Mouse (Mus musculus) embryonic facial prominence, embryonic 12.5 days (tissue): ENCODE measurements around the gene Gpr61. TPM values are rescaled to one million over a fixed set of nuclear protein-coding genes. Genes with fewer than 3 reads are reported as not detected.

ENCODE experiments used
- ATAC-seq: fragments of 200-750 bp; cut with Nextera tagmentation; 2 replicates; pipeline ENCODE4 v1.8.0; 2017; ENCODE audit not compliant: insufficient number of reproducible peaks, insufficient read depth, low FRiP score, low TSS enrichment
- H3K27ac ChIP-seq: fragments of 300-500 bp; sonication (generic); 2 replicates; pipeline ENCODE4 v1.5.1; 2016; ENCODE audit warnings: mild to moderate bottlenecking
- H3K27me3 ChIP-seq: fragments of 300-500 bp; sonication (generic); 2 replicates; pipeline ENCODE4 v1.6.1; 2016; ENCODE audit warnings: mild to moderate bottlenecking, moderate library complexity
- H3K36me3 ChIP-seq: fragments of 300-500 bp; sonication (generic); 2 replicates; pipeline ENCODE4 v1.6.1; 2016; ENCODE audit warnings: mild to moderate bottlenecking
- H3K4me1 ChIP-seq: fragments of 300-500 bp; sonication (generic); 2 replicates; pipeline ENCODE4 v1.6.1; 2016
- H3K4me2 ChIP-seq: fragments of 300-500 bp; sonication (generic); replicated peaks from 2 replicates; pipeline ENCODE4 v1.6.1; 2016; ENCODE audit warnings: mild to moderate bottlenecking, moderate library complexity
- H3K4me3 ChIP-seq: fragments of 300-500 bp; sonication (generic); 2 replicates; pipeline ENCODE4 v1.5.1; 2016; ENCODE audit warnings: mild to moderate bottlenecking
- H3K9ac ChIP-seq: fragments of 300-500 bp; sonication (generic); 2 replicates; pipeline ENCODE4 v1.6.1; 2016; ENCODE audit warnings: mild to moderate bottlenecking, moderate library complexity
- H3K9me3 ChIP-seq: fragments of 300-500 bp; sonication (generic); 2 replicates; pipeline ENCODE4 v1.6.1; 2016; ENCODE audit warnings: mild to moderate bottlenecking, moderate library complexity
- WGBS: fragments of 180-500 bp; shearing (Covaris S2); methylation state at CpG from one replicate; pipeline ENCODE4 v1.1.7; 2016; 5-methylcytosine and 5-hydroxymethylcytosine counted together
- polyA plus RNA-seq: library from polyadenylated mRNA; unstranded; fragments of >200 nt; fragmentation: Nextera tagmentation; extraction: Ambion mirVana; gene quantifications from 2 replicates; pipeline ENCODE4 v1.2.1, GENCODE M21; 2016

Gpr61 gene
- polyA plus RNA-seq, result 0.36 and 0.43 TPM in 2 replicates

DNA sequence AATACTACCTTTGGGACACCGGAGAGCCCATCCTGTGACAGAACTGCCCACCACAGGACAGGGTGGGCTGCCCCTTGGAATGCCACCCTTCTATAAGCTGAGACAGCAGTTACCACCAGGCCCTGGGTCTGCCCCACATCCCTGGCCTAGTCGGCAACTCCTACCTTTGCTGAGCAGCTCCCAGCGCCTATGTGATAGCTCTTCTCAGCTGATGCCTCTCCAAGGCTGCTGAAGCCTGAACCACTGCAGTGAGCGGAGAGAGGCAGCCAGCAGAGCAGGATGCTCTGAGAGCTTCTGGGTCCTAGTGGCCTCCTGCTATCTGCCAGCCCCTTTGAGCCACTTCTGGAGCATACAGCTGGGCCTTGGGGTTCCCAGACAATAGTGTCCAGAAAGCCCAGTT lies at the start of gene Gpr61:
Gene Gpr61, minus strand, starts transcription at position 227 of the 400 bp plus-strand sequence.
- no peak within 1 kb of the TSS for H3K27ac ChIP-seq
- 47% methylated on average over 4 of the region's 4 CpGs for WGBS
- H3K9ac ChIP-seq, result no peak within 1 kb of the TSS
- no peaks in the 10 kb centered on the region for H3K36me3 ChIP-seq
- ATAC-seq, result no peak
- no peaks in the 10 kb centered on the region for H3K27me3 ChIP-seq
- H3K4me2 ChIP-seq, result no peak within 1 kb of the TSS
- H3K4me1 ChIP-seq, result 0 out of 2 replicates have a peak, but pooled peaks cover 3% of the 10 kb centered on the region
- H3K9me3 ChIP-seq, result no peaks in the 10 kb centered on the region
- H3K4me3 ChIP-seq, result no peak within 1 kb of the TSS

DNA sequence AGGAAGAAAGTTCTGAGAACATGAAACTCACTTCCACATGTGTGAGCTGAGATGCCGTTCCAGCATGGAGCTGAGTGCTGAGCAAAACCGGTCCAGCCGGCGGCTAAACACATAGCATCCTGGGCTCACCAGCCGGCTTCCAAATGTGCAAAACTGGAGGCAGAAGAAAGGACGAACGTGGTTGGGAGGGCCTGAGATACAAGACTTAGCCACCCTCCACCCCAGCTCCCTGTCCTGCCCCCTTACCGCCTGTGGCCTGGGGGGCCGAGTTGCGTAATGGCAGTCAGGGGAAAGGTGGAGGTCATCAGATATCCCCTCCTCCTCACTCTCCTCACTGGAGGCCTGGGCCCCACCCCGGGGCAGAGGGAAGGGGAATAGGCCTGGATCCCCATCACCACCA lies 49.8 kb upstream of the Gpr61 start:
- peaks cover 19% of the 10 kb centered on the region for H3K4me1 ChIP-seq
- H3K9me3 ChIP-seq, result no peaks in the 10 kb centered on the region
- H3K36me3 ChIP-seq, result peaks cover 51% of the 10 kb centered on the region

GRCm38 (mm10) chr3:108203621-108204325 lies 49.1 kb upstream of the Gpr61 start:
- Histone ChIP-seq H3K4me2 (no peak overlapping the region), H3K9me3 (no peaks in the 10 kb centered on the region), H3K36me3 (peaks cover 51% of the 10 kb centered on the region), H3K4me1 (peaks cover 12% of the 10 kb centered on the region), H3K9ac (no peak overlapping the region), H3K4me3 (no peak overlapping the region), H3K27me3 (no peaks in the 10 kb centered on the region), H3K27ac (no peak overlapping the region)
- WGBS, result 84% methylated on average over 11 of the region's 11 CpGs
- ATAC-seq, result no peak

More for the DNA sequence above, 49.8 kb upstream of the Gpr61 start:
- WGBS, result 80% methylated on average over 11 of the region's 11 CpGs
- no peak overlapping the region for H3K27ac ChIP-seq
- no peaks in the 10 kb centered on the region for H3K27me3 ChIP-seq
- H3K9ac ChIP-seq, result no peak overlapping the region
- no peak overlapping the region for H3K4me3 ChIP-seq
- no peak for ATAC-seq
- no peak overlapping the region for H3K4me2 ChIP-seq

- Histone ChIP-seq H3K27me3 (no peaks in the 10 kb centered on the region), H3K9me3 (no peaks in the 10 kb centered on the region), H3K27ac (no peak overlapping the region), H3K4me3 (no peak overlapping the region), H3K9ac (no peak overlapping the region), H3K4me1 (0 out of 2 replicates have a peak, but pooled peaks cover 7% of the 10 kb centered on the region), H3K4me2 (no peak overlapping the region), H3K36me3 (peaks cover 50% of the 10 kb centered on the region)
- 91% methylated on average over 13 of the region's 13 CpGs for WGBS
- no peak for ATAC-seq
Measured at GRCm38 (mm10) chr3:108203212-108203611, 48.5 kb upstream of the Gpr61 start.

GRCm38 (mm10) chr3:108202506-108202905 lies 47.8 kb upstream of the Gpr61 start:
- H3K27ac ChIP-seq, result no peak overlapping the region
- H3K9me3 ChIP-seq, result no peaks in the 10 kb centered on the region
- H3K9ac ChIP-seq, result no peak overlapping the region
- H3K27me3 ChIP-seq, result no peaks in the 10 kb centered on the region
- peaks cover 7% of the 10 kb centered on the region; the same call in 1 of the 2 replicates for H3K4me1 ChIP-seq
- no peak for ATAC-seq
- H3K4me3 ChIP-seq, result no peak overlapping the region
- H3K4me2 ChIP-seq, result no peak overlapping the region
- peaks cover 45% of the 10 kb centered on the region for H3K36me3 ChIP-seq

DNA sequence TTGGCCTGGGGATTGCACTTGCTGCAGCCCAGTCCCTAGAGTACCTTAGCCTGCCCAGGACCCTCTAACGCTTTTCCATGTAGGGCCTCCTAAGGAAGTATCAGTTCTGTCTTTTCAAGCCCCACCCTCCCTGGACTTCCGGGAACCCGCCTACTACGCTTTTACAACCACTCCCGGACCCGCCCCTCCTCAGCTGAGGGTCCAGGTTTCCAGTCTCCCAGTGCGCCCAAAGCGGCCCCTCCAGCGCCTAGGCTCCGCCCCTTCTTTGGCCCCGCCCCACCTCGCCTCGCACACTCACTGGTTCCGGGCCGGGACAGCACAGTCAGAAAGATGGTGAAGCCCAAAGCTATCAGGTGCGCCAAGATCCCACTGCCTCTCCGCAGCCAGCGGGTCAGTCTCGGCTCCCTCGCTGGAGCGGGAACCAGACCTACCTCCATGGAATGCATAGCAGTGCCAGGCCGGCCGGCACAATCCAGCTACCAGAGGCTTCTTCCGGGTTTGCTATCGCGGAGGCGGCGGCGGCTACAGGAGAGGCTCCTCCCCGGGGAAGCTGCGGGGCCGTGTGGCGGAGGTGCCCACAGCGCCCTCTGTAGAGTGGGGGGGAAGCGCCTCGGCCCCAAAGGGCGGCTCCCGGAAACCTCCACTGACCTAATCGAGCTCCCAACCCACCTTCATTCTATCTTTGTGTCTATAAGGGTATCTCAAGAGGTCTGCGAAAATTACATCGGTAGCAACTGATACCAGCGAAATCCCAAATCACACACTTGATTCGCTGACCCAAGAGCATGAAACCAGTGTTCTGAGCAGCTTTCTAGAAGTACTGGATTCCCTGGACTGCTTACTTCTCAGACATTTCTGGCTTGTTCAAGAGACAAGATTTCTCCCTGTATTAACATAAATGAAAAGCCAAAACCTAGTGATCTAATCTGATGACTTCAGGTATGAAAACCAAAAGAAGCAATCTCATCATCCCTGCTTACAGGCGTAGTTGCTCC lies 45.9 kb upstream of the Gpr61 start, which contains the start of gene Cyb561d1:
Gene Cyb561d1, minus strand, starts transcription at position 884 of the 995 bp plus-strand sequence.
- WGBS, result 3% methylated on average over 44 of the region's 44 CpGs
- H3K9ac ChIP-seq, result peak within 1 kb of the TSS; percentile 60
- H3K4me2 ChIP-seq, result peak within 1 kb of the TSS; percentile 67
- no peaks in the 10 kb centered on the region for H3K27me3 ChIP-seq
- peaks cover 26% of the 10 kb centered on the region for H3K4me1 ChIP-seq
- peak within 1 kb of the TSS; percentile 81 for H3K27ac ChIP-seq
- peak within 1 kb of the TSS; percentile 54 for H3K4me3 ChIP-seq
- ATAC-seq, result peak; percentile 89
- no peaks in the 10 kb centered on the region for H3K9me3 ChIP-seq
- peaks cover 27% of the 10 kb centered on the region for H3K36me3 ChIP-seq

DNA sequence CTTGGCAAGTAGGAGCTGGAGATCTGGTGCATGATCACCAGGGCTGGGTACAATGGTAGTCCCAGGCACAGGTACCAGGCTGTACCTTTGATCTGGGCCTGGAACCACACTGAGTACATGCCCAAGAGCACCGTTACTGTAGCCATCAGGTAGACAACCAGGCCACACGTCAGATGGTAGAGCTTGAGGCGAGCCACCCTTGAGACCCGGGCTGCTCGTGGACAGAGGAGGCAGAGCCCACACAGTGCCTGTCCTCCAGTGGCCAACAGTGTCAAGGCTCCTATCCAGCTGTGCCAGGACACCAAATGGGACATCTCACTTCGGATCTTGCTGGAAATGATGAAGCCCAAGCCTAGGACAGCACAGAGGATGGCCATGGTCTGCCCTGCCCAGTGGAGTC lies 44.5 kb upstream of the Gpr61 start:
- Histone ChIP-seq H3K36me3 (peaks cover 14% of the 10 kb centered on the region), H3K9ac (no peak overlapping the region), H3K9me3 (no peaks in the 10 kb centered on the region), H3K27ac (no peak overlapping the region), H3K27me3 (no peaks in the 10 kb centered on the region), H3K4me3 (no peak overlapping the region), H3K4me1 (peaks cover 26% of the 10 kb centered on the region), H3K4me2 (no peak overlapping the region)
- WGBS, result 92% methylated on average over 6 of the region's 6 CpGs
- ATAC-seq, result no peak

- H3K4me2 ChIP-seq, result no peak overlapping the region; the same call in 1 of the 2 replicates
- H3K9ac ChIP-seq, result peak overlapping the region; percentile 27; the same call in 1 of the 2 replicates
- H3K36me3 ChIP-seq, result no peaks in the 10 kb centered on the region; the same call in 1 of the 2 replicates
- H3K27me3 ChIP-seq, result no peaks in the 10 kb centered on the region
- H3K4me3 ChIP-seq, result no peak overlapping the region
- H3K4me1 ChIP-seq, result peaks cover 26% of the 10 kb centered on the region
- 22% methylated on average over 14 of the region's 14 CpGs for WGBS
- H3K27ac ChIP-seq, result 0 out of 2 replicates have a peak overlapping the region, but pooled peaks have one; percentile 6
- no peak for ATAC-seq
- no peaks in the 10 kb centered on the region for H3K9me3 ChIP-seq
Measured at GRCm38 (mm10) chr3:108197066-108197497, 42.4 kb upstream of the Gpr61 start.

DNA sequence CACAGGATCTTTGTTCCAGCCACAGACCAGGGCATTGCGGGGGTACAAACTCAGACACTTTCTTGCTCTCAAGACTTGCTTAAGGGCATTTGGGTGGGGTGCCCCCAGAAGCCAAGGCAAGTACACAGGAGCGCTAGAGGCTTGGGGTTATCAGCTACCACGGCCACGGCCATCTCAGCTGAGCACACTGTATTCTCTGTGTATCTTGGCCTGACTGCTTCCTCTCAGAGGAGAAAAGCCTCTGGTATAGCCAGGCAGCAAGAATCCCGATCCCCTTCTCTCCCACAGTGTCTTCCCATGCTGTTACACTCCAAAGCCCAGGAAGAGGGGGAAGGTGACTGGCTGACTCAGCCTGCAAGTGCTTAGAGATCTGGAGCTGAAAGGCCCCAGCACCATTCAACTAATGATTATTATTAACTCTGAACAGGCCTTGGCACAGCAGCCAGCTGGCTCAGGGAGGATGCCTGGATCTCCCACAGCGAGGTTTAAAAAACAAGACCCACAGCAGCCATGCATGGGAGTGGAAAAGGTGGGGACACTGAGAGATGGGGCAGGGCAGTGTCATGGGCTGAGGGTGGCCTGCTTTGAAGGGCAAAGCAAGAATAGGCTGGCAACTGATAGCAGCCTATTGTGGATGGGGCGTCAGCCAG lies 41.4 kb upstream of the Gpr61 start:
- H3K4me2 ChIP-seq, result no peak overlapping the region
- H3K27ac ChIP-seq, result no peak overlapping the region
- H3K27me3 ChIP-seq, result no peaks in the 10 kb centered on the region
- no peak overlapping the region for H3K9ac ChIP-seq
- no peak overlapping the region for H3K4me3 ChIP-seq
- no peaks in the 10 kb centered on the region for H3K36me3 ChIP-seq
- ATAC-seq, result no peak
- H3K9me3 ChIP-seq, result no peaks in the 10 kb centered on the region
- WGBS, result 75% methylated on average over 7 of the region's 7 CpGs
- H3K4me1 ChIP-seq, result peaks cover 21% of the 10 kb centered on the region

DNA sequence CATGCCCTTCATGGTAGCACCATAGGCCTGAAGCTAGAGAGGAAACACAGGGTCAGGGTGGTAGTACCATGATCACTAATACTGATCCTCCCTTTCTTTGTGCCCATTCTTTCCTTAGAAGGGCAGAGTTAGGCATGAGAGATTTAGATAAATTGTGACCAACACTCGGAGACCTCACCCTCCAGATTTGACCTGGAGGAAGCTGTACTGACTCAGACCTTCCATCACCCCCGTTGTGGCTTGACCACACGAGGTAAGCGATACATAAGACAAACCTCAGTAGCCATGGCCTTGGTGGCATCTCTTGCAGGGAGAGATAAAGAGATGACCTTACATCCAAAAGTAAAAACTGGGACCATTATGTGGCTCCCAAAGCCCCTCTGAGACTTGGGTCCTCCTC lies 40.6 kb upstream of the Gpr61 start:
- Histone ChIP-seq H3K9me3 (no peaks in the 10 kb centered on the region), H3K4me2 (no peak overlapping the region), H3K27me3 (no peaks in the 10 kb centered on the region), H3K4me1 (peaks cover 19% of the 10 kb centered on the region), H3K9ac (no peak overlapping the region), H3K36me3 (no peaks in the 10 kb centered on the region), H3K27ac (no peak overlapping the region), H3K4me3 (no peak overlapping the region)
- WGBS, result 86% methylated on average over 4 of the region's 4 CpGs
- ATAC-seq, result no peak

GRCm38 (mm10) chr3:108193686-108194085 lies 39.0 kb upstream of the Gpr61 start:
- ATAC-seq, result no peak
- no peak overlapping the region for H3K9ac ChIP-seq
- no peak overlapping the region for H3K27ac ChIP-seq
- H3K36me3 ChIP-seq, result no peaks in the 10 kb centered on the region
- no peak overlapping the region for H3K4me3 ChIP-seq
- H3K4me2 ChIP-seq, result no peak overlapping the region
- WGBS, result 72% methylated on average over 4 of the region's 4 CpGs
- peaks cover 22% of the 10 kb centered on the region for H3K4me1 ChIP-seq
- no peaks in the 10 kb centered on the region for H3K27me3 ChIP-seq
- no peaks in the 10 kb centered on the region for H3K9me3 ChIP-seq
